Mouse (Mus musculus): Measurements from ENCODE around the gene Pcbd2. TPM values are rescaled to one million over a fixed set of nuclear protein-coding genes. Genes with fewer than 3 reads are reported as not detected.

The Pcbd2 gene
- polyA plus RNA-seq, 1 experiment: 8.4 TPM

DNA sequence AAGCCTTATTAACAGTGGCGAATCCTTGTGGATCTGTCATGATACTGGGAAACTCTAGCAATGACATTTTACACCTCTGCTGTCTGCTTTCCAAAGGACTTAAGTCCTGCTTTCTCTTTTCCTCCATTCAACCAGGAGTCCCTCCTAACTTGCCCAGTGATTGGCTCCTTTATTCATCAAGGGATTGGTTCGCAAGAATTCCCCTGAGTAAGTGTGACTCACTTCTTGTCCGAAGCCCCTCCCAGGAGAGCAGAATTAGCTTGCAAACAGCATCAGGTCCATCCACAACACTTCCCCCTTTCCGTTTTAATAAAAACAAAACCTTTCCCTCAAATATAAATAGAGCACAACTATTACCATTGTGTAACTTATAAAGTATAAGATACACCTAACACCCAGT is 22.9 kb upstream of the Pcbd2 start:
- TF ChIP-seq GATA1 (IDR thresholded peaks at IDR 0.05; ENCODE audit: low read length) (no peak), TAL1 (IDR thresholded peaks at IDR 0.05; ENCODE audit: low read length) (no peak)
- peaks cover 2% of the 10 kb centered on the region; the same call in 1 of the 2 replicates for H3K4me1 ChIP-seq (ENCODE audit: control insufficient read depth)
- H3K9me3 ChIP-seq (ENCODE audit: control insufficient read depth, low read length): peaks cover 4% of the 10 kb centered on the region
- H3K4me3 ChIP-seq (replicated peaks): no peak overlapping the region
- no peaks in the 10 kb centered on the region for H3K27me3 ChIP-seq (ENCODE audit: control insufficient read depth)
- H3K36me3 ChIP-seq (ENCODE audit: control insufficient read depth): peaks cover 57% of the 10 kb centered on the region

- Histone ChIP-seq H3K4me3 (replicated peaks) (no peak overlapping the region), H3K27me3 (ENCODE audit: control insufficient read depth) (no peaks in the 10 kb centered on the region), H3K9me3 (ENCODE audit: control insufficient read depth, low read length) (no peaks in the 10 kb centered on the region), H3K36me3 (ENCODE audit: control insufficient read depth) (peaks cover 3% of the 10 kb centered on the region), H3K4me1 (ENCODE audit: control insufficient read depth) (peaks cover 22% of the 10 kb centered on the region)
- TF ChIP-seq GATA1 (IDR thresholded peaks at IDR 0.05; ENCODE audit: low read length): no peak
- no peak for TF ChIP-seq TAL1 (IDR thresholded peaks at IDR 0.05; ENCODE audit: low read length)
Measured at GRCm38 (mm10) chr13:55712846-55713245, 14.3 kb upstream of the Pcbd2 start.

DNA sequence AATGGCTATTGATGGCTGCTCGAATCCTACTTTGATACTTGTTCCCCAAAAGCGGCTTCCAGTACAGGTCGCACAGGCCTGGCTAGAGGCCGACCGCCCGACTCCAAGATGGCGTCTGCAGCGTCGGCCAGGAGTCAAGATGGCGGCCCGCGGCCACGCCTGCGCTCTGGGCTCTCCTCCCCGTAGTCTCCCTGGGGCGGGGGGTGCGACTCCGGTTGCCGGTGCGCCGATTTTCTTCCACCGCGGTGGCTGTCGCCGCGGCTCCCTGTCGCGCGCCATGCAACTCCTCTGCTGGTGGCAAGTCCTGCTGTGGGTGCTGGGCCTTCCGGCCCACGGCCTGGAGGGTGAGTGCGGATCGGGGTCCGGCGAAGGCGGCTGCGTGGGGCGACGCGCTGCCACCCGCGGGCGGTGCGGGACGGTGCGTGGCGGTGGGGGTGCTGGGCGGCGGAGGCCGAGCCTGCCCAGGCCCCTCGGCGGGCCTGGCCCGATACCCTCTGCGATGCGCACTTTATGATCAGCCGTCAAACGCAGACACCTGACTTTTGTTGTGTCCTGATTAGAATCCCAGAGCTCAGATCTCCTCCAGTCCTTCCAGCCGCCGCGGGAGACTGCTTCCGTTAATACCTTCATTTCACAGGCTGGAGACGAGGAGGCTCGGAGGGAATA is 12.5 kb upstream of the Pcbd2 start, which contains the start of gene Txndc15:
Txndc15 (plus strand) TSS at position 150 of the 666 bp plus-strand sequence.
- H3K27me3 ChIP-seq (ENCODE audit: control insufficient read depth): no peaks in the 10 kb centered on the region
- H3K4me1 ChIP-seq (ENCODE audit: control insufficient read depth): peaks cover 23% of the 10 kb centered on the region
- peaks cover 14% of the 10 kb centered on the region for H3K36me3 ChIP-seq (ENCODE audit: control insufficient read depth)
- no peak for TF ChIP-seq GATA1 (IDR thresholded peaks at IDR 0.05; ENCODE audit: low read length)
- no peak for TF ChIP-seq TAL1 (IDR thresholded peaks at IDR 0.05; ENCODE audit: low read length)
- peak within 1 kb of the TSS; percentile 83 for H3K4me3 ChIP-seq (replicated peaks)
- no peaks in the 10 kb centered on the region for H3K9me3 ChIP-seq (ENCODE audit: control insufficient read depth, low read length)

DNA sequence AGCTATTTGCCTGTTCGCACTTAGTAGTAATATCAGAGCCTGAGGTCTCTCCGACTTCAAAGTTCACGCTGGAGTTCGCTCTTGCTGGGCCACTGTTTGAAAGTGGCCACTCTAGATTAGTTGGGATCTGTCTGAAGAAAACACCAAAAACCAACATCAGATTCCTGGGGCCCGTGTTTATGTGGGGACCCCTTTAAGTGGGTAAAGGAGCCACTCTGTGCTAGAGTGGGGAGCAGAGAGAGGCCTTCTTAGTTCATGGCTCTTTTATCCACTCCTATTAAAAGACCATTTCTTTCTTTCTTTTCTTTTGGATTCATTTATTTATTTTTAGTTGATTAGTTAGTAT is 12.0 kb upstream of the Pcbd2 start:
- Histone ChIP-seq H3K9me3 (ENCODE audit: control insufficient read depth, low read length) (no peaks in the 10 kb centered on the region), H3K27me3 (ENCODE audit: control insufficient read depth) (no peaks in the 10 kb centered on the region), H3K36me3 (ENCODE audit: control insufficient read depth) (peaks cover 19% of the 10 kb centered on the region), H3K4me3 (replicated peaks) (peak overlapping the region; percentile 83), H3K4me1 (ENCODE audit: control insufficient read depth) (peaks cover 23% of the 10 kb centered on the region)
- TF ChIP-seq TAL1 (IDR thresholded peaks at IDR 0.05; ENCODE audit: low read length): no peak
- no peak for TF ChIP-seq GATA1 (IDR thresholded peaks at IDR 0.05; ENCODE audit: low read length)

DNA sequence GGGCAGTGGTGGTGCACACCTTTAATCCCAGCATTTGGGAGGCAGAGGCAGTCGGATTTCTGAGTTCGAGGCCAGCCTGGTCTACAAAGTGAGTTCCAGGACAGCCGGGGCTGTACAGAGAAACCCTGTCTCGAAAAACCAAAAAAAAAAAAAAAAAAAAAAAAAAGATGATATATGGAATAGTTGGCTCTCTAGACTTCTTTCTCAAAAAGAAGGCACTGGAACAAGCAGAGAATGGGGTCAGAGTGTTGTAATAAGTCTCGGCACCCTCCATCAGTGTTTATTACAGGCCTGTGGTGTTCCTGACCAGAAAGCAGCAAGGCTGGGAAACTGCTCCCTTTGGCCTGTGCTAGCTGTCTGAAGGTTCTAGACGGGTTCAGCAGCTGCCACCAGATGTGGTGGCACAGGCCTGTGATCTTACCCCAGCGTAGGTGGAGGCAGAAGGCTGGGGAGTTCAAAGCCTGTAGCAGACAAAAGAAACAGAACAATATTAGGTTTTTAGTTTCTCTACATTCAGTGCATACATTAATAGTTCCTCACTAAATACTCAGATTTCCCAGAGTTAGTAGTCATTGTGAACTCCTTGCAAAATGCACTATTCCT is 11.2 kb upstream of the Pcbd2 start:
- Histone ChIP-seq H3K27me3 (ENCODE audit: control insufficient read depth) (no peaks in the 10 kb centered on the region), H3K36me3 (ENCODE audit: control insufficient read depth) (peaks cover 26% of the 10 kb centered on the region), H3K4me3 (replicated peaks) (no peak overlapping the region), H3K4me1 (ENCODE audit: control insufficient read depth) (peaks cover 23% of the 10 kb centered on the region), H3K9me3 (ENCODE audit: control insufficient read depth, low read length) (no peaks in the 10 kb centered on the region)
- TF ChIP-seq GATA1 (IDR thresholded peaks at IDR 0.05; ENCODE audit: low read length) (no peak), TAL1 (IDR thresholded peaks at IDR 0.05; ENCODE audit: low read length) (no peak)

DNA sequence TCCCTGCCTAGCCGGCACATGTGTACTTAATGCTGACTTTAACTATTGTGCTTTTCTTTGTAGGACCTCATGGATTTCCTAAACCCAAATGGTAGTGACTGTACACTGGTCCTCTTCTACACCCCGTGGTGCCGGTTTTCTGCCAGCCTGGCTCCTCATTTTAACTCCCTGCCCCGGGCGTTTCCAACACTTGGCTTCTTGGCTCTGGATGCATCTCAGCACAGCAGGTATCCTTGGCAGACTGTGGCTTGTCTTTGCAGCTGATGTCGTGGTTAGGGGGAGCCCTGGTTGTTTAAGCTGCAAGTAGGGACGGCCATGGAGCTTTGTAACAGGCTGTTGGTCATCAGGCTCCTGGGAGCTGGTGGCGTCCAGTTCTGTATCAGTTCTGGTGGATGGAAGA is 5.7 kb upstream of the Pcbd2 start:
- Histone ChIP-seq H3K4me1 (ENCODE audit: control insufficient read depth) (peaks cover 7% of the 10 kb centered on the region), H3K4me3 (replicated peaks) (no peak overlapping the region), H3K9me3 (ENCODE audit: control insufficient read depth, low read length) (no peaks in the 10 kb centered on the region), H3K27me3 (ENCODE audit: control insufficient read depth) (no peaks in the 10 kb centered on the region), H3K36me3 (ENCODE audit: control insufficient read depth) (peaks cover 42% of the 10 kb centered on the region)
- TF ChIP-seq TAL1 (IDR thresholded peaks at IDR 0.05; ENCODE audit: low read length) (no peak), GATA1 (IDR thresholded peaks at IDR 0.05; ENCODE audit: low read length) (no peak)

DNA sequence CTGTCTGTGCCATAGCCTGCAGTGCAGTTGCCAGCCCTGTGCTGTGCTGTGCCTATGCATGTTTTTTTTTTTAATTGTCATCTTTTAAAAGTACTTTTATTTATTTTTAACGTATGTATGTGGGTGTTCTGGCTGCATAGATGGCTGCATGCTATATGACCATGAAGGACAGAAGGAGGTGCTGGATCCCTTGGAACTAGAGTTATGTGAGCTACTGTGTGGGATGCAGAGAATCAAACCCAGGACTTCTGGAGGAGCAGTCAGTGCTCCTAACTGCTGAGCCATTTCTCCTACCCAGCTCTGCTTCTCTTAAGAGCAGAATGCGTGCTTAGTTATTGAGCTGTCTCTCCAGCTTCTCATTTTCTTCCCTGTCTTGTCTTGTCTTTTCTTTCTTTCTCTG is 5.2 kb upstream of the Pcbd2 start:
- no peaks in the 10 kb centered on the region for H3K9me3 ChIP-seq (ENCODE audit: control insufficient read depth, low read length)
- no peak overlapping the region for H3K4me3 ChIP-seq (replicated peaks)
- no peak for TF ChIP-seq GATA1 (IDR thresholded peaks at IDR 0.05; ENCODE audit: low read length)
- TF ChIP-seq TAL1 (IDR thresholded peaks at IDR 0.05; ENCODE audit: low read length): no peak
- H3K27me3 ChIP-seq (ENCODE audit: control insufficient read depth): no peaks in the 10 kb centered on the region
- H3K4me1 ChIP-seq (ENCODE audit: control insufficient read depth): peaks cover 9% of the 10 kb centered on the region
- H3K36me3 ChIP-seq (ENCODE audit: control insufficient read depth): peaks cover 42% of the 10 kb centered on the region

DNA sequence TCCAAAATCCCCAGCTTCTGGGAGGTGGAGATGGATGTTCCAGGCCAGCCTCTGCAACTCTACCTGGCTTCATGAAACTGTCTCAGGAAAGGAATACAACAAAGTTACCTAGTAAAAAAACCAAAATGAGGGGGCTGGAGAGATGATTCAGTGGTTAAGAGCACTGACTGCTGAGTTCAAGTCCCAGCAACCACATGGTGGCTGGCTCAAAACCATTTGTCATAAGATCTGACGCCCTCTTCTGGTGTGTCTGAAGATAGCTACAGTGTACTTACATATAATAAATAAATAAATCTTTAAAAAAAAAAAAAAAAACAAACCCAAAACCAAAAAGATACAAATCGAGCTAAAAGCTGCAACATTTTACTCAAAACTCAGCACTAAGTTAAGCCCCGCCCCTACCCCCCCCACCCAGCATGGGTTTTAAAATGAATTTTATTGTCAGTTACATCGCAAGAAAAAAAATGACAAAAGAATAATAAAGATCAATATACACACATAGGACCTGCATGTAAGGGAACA is 509 bp upstream of the Pcbd2 start:
- Histone ChIP-seq H3K9me3 (ENCODE audit: control insufficient read depth, low read length) (no peaks in the 10 kb centered on the region), H3K36me3 (ENCODE audit: control insufficient read depth) (peaks cover 13% of the 10 kb centered on the region)

GRCm38 (mm10) chr13:55727839-55728238 is 671 bp downstream of the Pcbd2 start:
- no peaks in the 10 kb centered on the region for H3K9me3 ChIP-seq (ENCODE audit: control insufficient read depth, low read length)
- H3K27me3 ChIP-seq (ENCODE audit: control insufficient read depth): no peaks in the 10 kb centered on the region
- H3K4me3 ChIP-seq (replicated peaks): peak overlapping the region; percentile 86
- peaks cover 24% of the 10 kb centered on the region for H3K4me1 ChIP-seq (ENCODE audit: control insufficient read depth)
- TF ChIP-seq TAL1 (IDR thresholded peaks at IDR 0.05; ENCODE audit: low read length) (no peak), GATA1 (IDR thresholded peaks at IDR 0.05; ENCODE audit: low read length) (no peak)
- peaks cover 11% of the 10 kb centered on the region for H3K36me3 ChIP-seq (ENCODE audit: control insufficient read depth)

More for the DNA sequence above, 509 bp upstream of the Pcbd2 start:
- Histone ChIP-seq H3K4me3 (replicated peaks) (peak overlapping the region; percentile 86), H3K4me1 (ENCODE audit: control insufficient read depth) (peaks cover 19% of the 10 kb centered on the region), H3K27me3 (ENCODE audit: control insufficient read depth) (no peaks in the 10 kb centered on the region)
- TF ChIP-seq GATA1 (IDR thresholded peaks at IDR 0.05; ENCODE audit: low read length) (no peak), TAL1 (IDR thresholded peaks at IDR 0.05; ENCODE audit: low read length) (no peak)
